Mouse (Mus musculus): ENCODE data around the gene Nif3l1.

Gene Nif3l1

DNA sequence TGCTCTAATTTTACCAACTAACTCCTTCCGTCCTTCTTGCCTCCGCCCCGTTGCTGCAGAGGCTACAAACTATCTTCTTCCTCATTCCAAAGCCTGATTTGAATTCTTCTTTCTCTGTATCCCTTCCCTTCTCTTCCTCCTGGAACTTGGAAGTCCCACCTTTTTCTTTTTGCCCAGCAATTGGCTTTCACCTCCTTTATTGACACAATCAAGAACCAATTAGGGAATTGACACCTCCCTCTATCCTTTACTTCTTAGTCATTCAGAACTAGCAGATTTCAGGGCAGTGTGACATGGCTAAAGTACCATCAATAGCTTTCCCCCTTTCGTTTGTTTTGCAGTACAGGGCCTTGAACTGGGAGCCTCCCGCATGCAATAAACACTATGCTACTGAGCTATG lies 13.2 kb downstream of the Nif3l1 start:
- DNase-seq (ENCODE audit: low spot score): no peak

- no peak for DNase-seq (ENCODE audit: low spot score)
Observed at GRCm38 (mm10) chr1:58458867-58459266, 13.9 kb downstream of the Nif3l1 start.

- no peak for DNase-seq (ENCODE audit: low spot score)
Observed at GRCm38 (mm10) chr1:58460566-58460965, 15.6 kb downstream of the Nif3l1 start.

DNA sequence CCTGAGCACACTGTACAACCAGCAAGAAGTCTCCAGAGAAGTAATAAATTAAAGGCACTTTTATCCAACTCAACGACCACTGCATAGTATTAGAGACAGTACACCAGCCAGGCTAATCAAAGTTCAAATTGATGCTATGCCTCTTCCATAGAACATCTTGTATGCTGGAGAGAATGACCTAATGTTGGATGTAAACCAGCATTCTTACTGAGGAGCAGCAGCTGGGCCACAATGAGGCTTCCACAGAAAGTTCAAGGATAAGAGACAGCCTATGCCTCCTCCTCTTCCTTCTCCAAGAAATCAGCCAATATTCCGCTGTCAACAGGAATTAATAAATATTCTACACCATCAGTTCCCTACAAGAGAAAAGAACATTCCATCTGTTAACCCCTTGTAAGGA lies 19.0 kb downstream of the Nif3l1 start:
- DNase-seq (ENCODE audit: low spot score): no peak

DNA sequence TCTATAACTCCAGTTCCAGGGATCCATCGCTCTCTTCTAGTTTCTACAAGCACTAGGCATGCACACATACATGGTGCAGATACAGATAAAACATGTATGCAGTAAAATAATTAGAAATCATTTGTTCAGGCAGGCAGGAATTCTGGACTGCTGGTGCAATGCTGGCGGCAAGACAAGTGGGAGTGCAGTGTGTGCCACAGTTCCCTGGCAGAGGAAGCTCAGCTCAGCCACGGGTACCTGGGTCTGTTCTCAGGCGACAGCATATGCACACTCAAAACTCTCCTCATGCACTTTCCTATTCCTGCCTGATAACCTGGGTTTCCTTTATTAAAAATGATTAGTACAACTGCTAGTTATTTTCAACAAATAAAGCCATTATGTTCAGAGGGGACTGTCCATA lies 20.1 kb downstream of the Nif3l1 start:
- DNase-seq (ENCODE audit: low spot score): no peak

GRCm38 (mm10) chr1:58465561-58465960 lies 20.6 kb downstream of the Nif3l1 start:
- DNase-seq (ENCODE audit: low spot score): no peak

DNA sequence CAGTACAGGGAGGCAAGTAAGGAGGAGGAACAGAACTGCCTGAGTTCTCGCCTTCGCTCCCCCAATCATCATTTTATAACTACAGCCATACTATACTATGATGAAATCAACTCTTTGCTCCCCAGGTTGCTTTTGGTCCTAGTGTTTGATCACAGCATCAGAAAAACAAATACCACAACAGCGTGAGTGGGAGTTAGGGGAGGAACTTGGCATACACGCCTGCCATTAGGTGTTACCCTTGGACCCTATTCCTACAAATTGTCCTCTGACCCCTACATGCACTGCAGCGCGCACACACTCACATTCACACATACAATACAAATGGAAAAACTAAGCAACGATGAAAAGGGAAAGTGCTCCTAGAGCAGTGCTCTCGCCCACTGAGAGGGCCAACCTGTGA lies 30.7 kb downstream of the Nif3l1 start:
- DNase-seq (ENCODE audit: low spot score): no peak

GRCm38 (mm10) chr1:58482647-58483046 lies 37.7 kb downstream of the Nif3l1 start:
- DNase-seq (ENCODE audit: low spot score): no peak

- DNase-seq (ENCODE audit: low spot score): no peak
Observed at GRCm38 (mm10) chr1:58495603-58496002, 50.7 kb downstream of the Nif3l1 start.

DNA sequence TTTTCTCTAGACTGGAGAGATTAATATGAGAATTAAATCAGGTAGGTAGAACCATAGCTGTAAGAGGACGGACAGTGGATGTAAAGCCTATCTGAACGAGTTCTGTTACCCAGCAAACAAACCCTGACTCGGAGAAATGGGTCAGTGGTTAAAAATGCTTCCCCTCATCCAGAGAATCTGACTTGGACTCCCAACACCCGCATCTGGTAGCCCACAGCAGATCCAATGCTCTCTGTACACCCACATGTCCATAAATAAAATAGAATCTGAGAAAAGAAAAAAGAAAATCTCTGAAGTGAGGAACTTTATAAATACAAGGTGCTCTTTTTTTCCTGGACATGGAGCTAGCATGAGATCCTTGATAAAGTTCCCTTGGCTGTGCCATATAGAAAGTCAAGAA lies 52.7 kb downstream of the Nif3l1 start:
- DNase-seq (ENCODE audit: low spot score): no peak

- DNase-seq (ENCODE audit: low spot score): no peak
Observed at GRCm38 (mm10) chr1:58498758-58499157, 53.8 kb downstream of the Nif3l1 start.

GRCm38 (mm10) chr1:58503134-58503533 lies 58.2 kb downstream of the Nif3l1 start:
- no peak for DNase-seq (ENCODE audit: low spot score)

- DNase-seq (ENCODE audit: low spot score): no peak
Observed at GRCm38 (mm10) chr1:58503793-58504370, 58.9 kb downstream of the Nif3l1 start.

DNA sequence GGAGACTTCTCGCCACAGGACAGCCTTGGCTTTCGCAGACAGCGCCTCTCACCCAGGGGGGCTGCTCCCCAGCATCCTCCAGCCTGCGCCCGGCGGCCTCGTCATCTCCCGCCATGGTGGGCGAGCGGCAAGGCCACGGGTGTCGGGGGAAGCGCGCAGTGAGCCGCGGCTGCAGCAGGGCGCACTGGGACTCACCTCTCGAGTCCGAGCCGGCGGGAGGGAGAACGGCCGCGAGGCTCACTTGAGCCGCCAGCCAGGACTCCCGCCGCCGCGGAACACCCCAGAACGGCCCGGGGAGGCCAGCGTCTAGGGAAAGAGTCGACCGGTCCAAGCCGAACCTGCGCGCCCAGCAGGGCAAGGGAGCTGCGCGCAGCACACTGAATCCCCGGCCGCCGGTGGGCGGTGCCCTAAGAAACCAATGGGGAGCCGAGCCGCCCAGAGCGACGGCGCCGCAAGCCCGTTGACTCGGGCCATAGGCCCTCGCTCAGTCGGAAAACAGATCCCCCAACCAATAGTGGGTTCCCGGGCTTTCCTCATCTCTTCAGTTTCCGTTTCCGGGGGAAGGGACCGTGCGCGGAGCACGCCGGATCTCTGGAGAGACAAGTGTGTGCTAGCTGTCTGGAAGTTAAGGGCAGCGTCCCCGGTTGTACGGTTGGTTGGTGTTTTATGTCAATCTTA lies 59.8 kb downstream of the Nif3l1 start, which contains the start of gene Orc2:
Orc2 (minus strand) TSS at position 533 of the 678 bp plus-strand sequence.
- peak; percentile 95 for DNase-seq (ENCODE audit: low spot score)

GRCm38 (mm10) chr1:58507249-58507648 lies 62.3 kb downstream of the Nif3l1 start:
- DNase-seq (ENCODE audit: low spot score): peak; percentile 10

Data from retina, embryonic 14.5 days (tissue).